Mouse (Mus musculus): ENCODE results near the gene D330045A20Rik.
"Not testable (repeated sequence)": the region's sequence is repeated elsewhere in the genome, so short reads cannot be mapped to it uniquely, and the experiment has no call there.

D330045A20Rik gene

GRCm38 (mm10) chrX:139578649-139579278, 98.6 kb downstream of the D330045A20Rik start:
- DNase-seq (ENCODE audit: low spot score): no peak

GRCm38 (mm10) chrX:139583616-139584015, 103.4 kb downstream of the D330045A20Rik start:
- DNase-seq (ENCODE audit: low spot score): no peak

- not testable (repeated sequence) for DNase-seq (ENCODE audit: low spot score)
Observed at GRCm38 (mm10) chrX:139586676-139587075, 106.5 kb downstream of the D330045A20Rik start.

- DNase-seq (ENCODE audit: low spot score): no peak
Observed at GRCm38 (mm10) chrX:139596404-139596803, 116.2 kb downstream of the D330045A20Rik start.

All from ovary, postnatal 10 days (tissue).